Mouse (Mus musculus) heart, adult 2 months (tissue): Measurements from ENCODE around the gene Eefsec.

ENCODE experiments used
- CTCF ChIP-seq: fragments of 200-600 bp; IDR thresholded peaks from 2 replicates; pipeline ENCODE4 v1.8.1; 2022; ENCODE audit warnings: antibody characterized with exemption, mild to moderate bottlenecking, moderate library complexity
- EP300 ChIP-seq: fragments of 200-500 bp; IDR thresholded peaks from 2 replicates; pipeline ENCODE4 v1.6.1; 2011; ENCODE audit warnings: low read depth, low read length, control low read depth; ENCODE audit not compliant: insufficient read depth
- POLR2A ChIP-seq: fragments of 200-500 bp; IDR thresholded peaks from 2 replicates; pipeline ENCODE4 v1.6.1; 2011; ENCODE audit warnings: mild to moderate bottlenecking, low read depth, low read length, control low read depth; ENCODE audit not compliant: insufficient read depth

DNA sequence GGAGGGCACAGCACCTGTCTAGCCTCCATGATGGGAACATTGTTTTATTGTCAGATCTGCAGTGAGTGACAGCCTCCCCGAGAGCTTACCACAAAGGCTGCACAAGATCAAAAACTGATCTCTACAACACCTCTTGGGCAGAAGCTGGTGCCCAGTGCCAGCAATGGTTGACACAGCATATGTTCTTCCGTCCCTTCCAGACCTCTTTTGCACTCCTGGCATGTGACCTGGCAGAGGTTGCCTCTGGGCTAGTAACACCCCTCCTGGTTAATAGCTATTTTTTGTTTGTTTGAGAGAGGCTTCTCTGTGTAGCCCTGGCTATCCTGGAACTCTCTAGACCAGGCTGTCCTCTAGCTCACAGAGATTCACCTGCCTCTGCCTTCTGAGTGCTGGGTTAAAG is 168.2 kb downstream of the Eefsec start:
- TF ChIP-seq CTCF (no peak), POLR2A (no peak), EP300 (no peak)
